Mouse (Mus musculus) heart, postnatal 4 days (tissue): ENCODE measurements around the gene Chaf1a. TPM values are rescaled to one million over a fixed set of nuclear protein-coding genes. Genes with fewer than 3 reads are reported as not detected.
A peak's percentile ranks its signal among the peaks of the same experiment; 100 is the strongest.
"Not testable (repeated sequence)": the region's sequence is repeated elsewhere in the genome, so short reads cannot be mapped to it uniquely, and the experiment has no call there.

Experiments
- DNase-seq: peaks from one replicate; pipeline ENCODE4 v3.0.0; 2021
- total RNA-seq, 2 experiments: library from RNA; stranded (reverse); gene quantifications; 2 replicates each; pipeline ENCODE4 v1.2.3; 2021

The Chaf1a gene
- total RNA-seq, 2 experiments from 2014 or later: 13.3 to 14.8 TPM

GRCm38 (mm10) chr17:56092794-56093193, 52.6 kb downstream of the Chaf1a start:
- DNase-seq: peak; percentile 5

- no peak for DNase-seq
Measured at GRCm38 (mm10) chr17:56096883-56097282, 56.6 kb downstream of the Chaf1a start.

- DNase-seq: no peak
Measured at GRCm38 (mm10) chr17:56098180-56098579, 57.9 kb downstream of the Chaf1a start.

- DNase-seq: peak; percentile 22
Measured at GRCm38 (mm10) chr17:56098711-56099572, 58.7 kb downstream of the Chaf1a start.

GRCm38 (mm10) chr17:56100811-56101210, 60.6 kb downstream of the Chaf1a start:
- DNase-seq: peak; percentile 27

GRCm38 (mm10) chr17:56102158-56102557, 61.9 kb downstream of the Chaf1a start:
- DNase-seq: peak; percentile 8

GRCm38 (mm10) chr17:56102927-56103326, 62.7 kb downstream of the Chaf1a start:
- DNase-seq: peak; percentile 25

- DNase-seq: peak; percentile 14
Measured at GRCm38 (mm10) chr17:56103465-56104285, 63.4 kb downstream of the Chaf1a start.

GRCm38 (mm10) chr17:56104821-56105220, 64.6 kb downstream of the Chaf1a start:
- DNase-seq: peak; percentile 6

- DNase-seq: not testable (repeated sequence)
Measured at GRCm38 (mm10) chr17:56106436-56106835, 66.2 kb downstream of the Chaf1a start.

GRCm38 (mm10) chr17:56106981-56107380, 66.7 kb downstream of the Chaf1a start:
- peak; percentile 6 for DNase-seq

GRCm38 (mm10) chr17:56107736-56108135, 67.5 kb downstream of the Chaf1a start:
- DNase-seq: peak; percentile 8

GRCm38 (mm10) chr17:56108334-56109044, 68.2 kb downstream of the Chaf1a start:
- DNase-seq: peak; percentile 83

GRCm38 (mm10) chr17:56109219-56110051, 69.2 kb downstream of the Chaf1a start, which contains the start of gene Plin4:
Gene Plin4, minus strand, starts transcription at chr17:56109803.
- DNase-seq: peak; percentile 80

GRCm38 (mm10) chr17:56110571-56110970, 70.3 kb downstream of the Chaf1a start:
- DNase-seq: peak; percentile 74

- DNase-seq: peak; percentile 12
Measured at GRCm38 (mm10) chr17:56111021-56111420, 70.8 kb downstream of the Chaf1a start.

- DNase-seq: peak; percentile 82
Measured at GRCm38 (mm10) chr17:56111864-56112263, 71.6 kb downstream of the Chaf1a start.

- peak; percentile 8 for DNase-seq
Measured at GRCm38 (mm10) chr17:56112743-56113142, 72.5 kb downstream of the Chaf1a start.

- DNase-seq: no peak
Measured at GRCm38 (mm10) chr17:56116193-56116592, 76.0 kb downstream of the Chaf1a start.

- peak; percentile 87 for DNase-seq
Measured at GRCm38 (mm10) chr17:56117251-56117710, 77.0 kb downstream of the Chaf1a start, which contains the start of gene Plin5. Gene Plin5, minus strand, starts transcription at chr17:56117596.

- DNase-seq: no peak
Measured at GRCm38 (mm10) chr17:56119431-56119830, 79.2 kb downstream of the Chaf1a start.
